Mouse (Mus musculus) spleen, adult 2 months (tissue): ENCODE data around the gene Cox19. TPM values are rescaled to one million over a fixed set of nuclear protein-coding genes. Genes with fewer than 3 reads are reported as not detected.

Experiments
- DNase-seq, 2 experiments: peaks; one replicate each; pipeline versions ENCODE4 v3.0.0 to v3.0.0-alpha.2; 2012 to 2021; ENCODE audit warnings: low spot score in 2 of 2, low read depth in 1 of 2
- H3K27ac ChIP-seq: fragments of 200-500 bp; 2 replicates; pipeline ENCODE4 v1.5.1; 2012; ENCODE audit warnings: low read length, inconsistent platforms; ENCODE audit not compliant: insufficient read depth
- H3K27me3 ChIP-seq: fragments of 200-500 bp; 2 replicates; pipeline ENCODE4 v1.6.1; 2012; ENCODE audit warnings: mild to moderate bottlenecking, moderate library complexity, low read length, inconsistent platforms; ENCODE audit not compliant: control insufficient read depth, insufficient read depth
- H3K36me3 ChIP-seq: fragments of 200-500 bp; 2 replicates; pipeline ENCODE4 v1.6.1; 2012; ENCODE audit warnings: mild to moderate bottlenecking, low read length, inconsistent platforms; ENCODE audit not compliant: control insufficient read depth, insufficient read depth
- H3K4me1 ChIP-seq: fragments of 200-500 bp; 2 replicates; pipeline ENCODE4 v1.6.1; 2011; ENCODE audit warnings: inconsistent platforms; ENCODE audit not compliant: control insufficient read depth, insufficient read depth, insufficient read length
- H3K4me3 ChIP-seq: fragments of 200-500 bp; 2 replicates; pipeline ENCODE4 v1.5.1; 2011; ENCODE audit warnings: mild to moderate bottlenecking, inconsistent platforms; ENCODE audit not compliant: insufficient read depth, insufficient read length; ENCODE audit errors: extremely low read depth
- CTCF ChIP-seq: fragments of 200-500 bp; IDR thresholded peaks from 2 replicates; pipeline ENCODE4 v1.5.1; 2011; ENCODE audit warnings: mild to moderate bottlenecking, inconsistent platforms; ENCODE audit not compliant: insufficient read depth, insufficient read length, insufficient replicate concordance; ENCODE audit errors: extremely low read depth
- POLR2A ChIP-seq: fragments of 200-500 bp; IDR thresholded peaks from 2 replicates; pipeline ENCODE4 v1.6.1; 2011; ENCODE audit warnings: low read depth, low read length, inconsistent platforms
- WGBS: fragments of 180-500 bp; shearing (Covaris S2); methylation state at CpG from one replicate; pipeline ENCODE4 v1.1.7; 2018; 5-methylcytosine and 5-hydroxymethylcytosine counted together
- polyA plus RNA-seq: library from polyadenylated mRNA; depleted of rRNA; stranded (reverse); fragments of >200 nt; gene quantifications from 2 replicates; pipeline ENCODE4 v1.2.3, GENCODE M21; 2012

The Cox19 gene
- polyA plus RNA-seq, 1 experiment, result 27.2 TPM

- Histone ChIP-seq H3K36me3 (no peaks in the 10 kb centered on the region), H3K27ac (no peak overlapping the region), H3K4me1 (peaks cover 2% of the 10 kb centered on the region; the same call in 1 of the 2 replicates), H3K27me3 (no peaks in the 10 kb centered on the region), H3K4me3 (no peak overlapping the region; the same call in 1 of the 2 replicates)
- TF ChIP-seq CTCF, result no peak
- no peak for TF ChIP-seq POLR2A
- DNase-seq, result no peak
- WGBS, result 80% methylated on average over 9 of the region's 9 CpGs
Observed at GRCm38 (mm10) chr5:139323260-139323924, 27.8 kb downstream of the Cox19 start.

- WGBS, result 88% methylated on average over 6 of the region's 6 CpGs
Observed at GRCm38 (mm10) chr5:139321331-139321730, 29.9 kb downstream of the Cox19 start.

GRCm38 (mm10) chr5:139320424-139320823 lies 30.8 kb downstream of the Cox19 start:
- TF ChIP-seq CTCF (no peak), POLR2A (no peak)
- Histone ChIP-seq H3K27ac (no peak overlapping the region), H3K4me3 (no peak overlapping the region), H3K27me3 (no peaks in the 10 kb centered on the region), H3K4me1 (peaks cover under 1% of the 10 kb centered on the region; the same call in 1 of the 2 replicates), H3K36me3 (no peaks in the 10 kb centered on the region)
- 76% methylated on average over 7 of the region's 7 CpGs for WGBS
- no peak for DNase-seq

More at GRCm38 (mm10) chr5:139321331-139321730, 29.9 kb downstream of the Cox19 start:
- H3K27me3 ChIP-seq, result no peaks in the 10 kb centered on the region
- H3K36me3 ChIP-seq, result no peaks in the 10 kb centered on the region
- no peak overlapping the region for H3K27ac ChIP-seq
- DNase-seq, result no peak
- TF ChIP-seq POLR2A (no peak), CTCF (no peak)
- H3K4me1 ChIP-seq, result peaks cover 2% of the 10 kb centered on the region; the same call in 1 of the 2 replicates
- H3K4me3 ChIP-seq, result no peak overlapping the region

GRCm38 (mm10) chr5:139317751-139318504 lies 33.3 kb downstream of the Cox19 start:
- Histone ChIP-seq H3K36me3 (no peaks in the 10 kb centered on the region), H3K4me1 (no peaks in the 10 kb centered on the region), H3K4me3 (no peak overlapping the region), H3K27ac (no peak overlapping the region), H3K27me3 (no peaks in the 10 kb centered on the region)
- no peak for DNase-seq
- WGBS, result 88% methylated on average over 21 of the region's 21 CpGs
- TF ChIP-seq POLR2A (no peak), CTCF (no peak)

- WGBS, result 91% methylated on average over 6 of the region's 6 CpGs
- TF ChIP-seq CTCF (no peak), POLR2A (no peak)
- H3K4me1 ChIP-seq, result no peaks in the 10 kb centered on the region
- H3K4me3 ChIP-seq, result no peak overlapping the region
- DNase-seq, result no peak
- H3K27ac ChIP-seq, result no peak overlapping the region
- H3K36me3 ChIP-seq, result no peaks in the 10 kb centered on the region
- no peaks in the 10 kb centered on the region for H3K27me3 ChIP-seq
Observed at GRCm38 (mm10) chr5:139316982-139317675, 34.1 kb downstream of the Cox19 start.

GRCm38 (mm10) chr5:139314941-139315642 lies 36.1 kb downstream of the Cox19 start:
- Histone ChIP-seq H3K27me3 (no peaks in the 10 kb centered on the region), H3K27ac (no peak overlapping the region), H3K36me3 (no peaks in the 10 kb centered on the region), H3K4me1 (no peaks in the 10 kb centered on the region), H3K4me3 (no peak overlapping the region)
- DNase-seq, result no peak
- no peak for TF ChIP-seq POLR2A
- TF ChIP-seq CTCF, result no peak
- WGBS, result 70% methylated on average over 12 of the region's 12 CpGs
